Mouse (Mus musculus): ENCODE data around the gene Gpa33. TPM values are rescaled to one million over a fixed set of nuclear protein-coding genes. Genes with fewer than 3 reads are reported as not detected.

Gene Gpa33
- polyA plus RNA-seq, 1 experiment = 0.29 TPM

DNA sequence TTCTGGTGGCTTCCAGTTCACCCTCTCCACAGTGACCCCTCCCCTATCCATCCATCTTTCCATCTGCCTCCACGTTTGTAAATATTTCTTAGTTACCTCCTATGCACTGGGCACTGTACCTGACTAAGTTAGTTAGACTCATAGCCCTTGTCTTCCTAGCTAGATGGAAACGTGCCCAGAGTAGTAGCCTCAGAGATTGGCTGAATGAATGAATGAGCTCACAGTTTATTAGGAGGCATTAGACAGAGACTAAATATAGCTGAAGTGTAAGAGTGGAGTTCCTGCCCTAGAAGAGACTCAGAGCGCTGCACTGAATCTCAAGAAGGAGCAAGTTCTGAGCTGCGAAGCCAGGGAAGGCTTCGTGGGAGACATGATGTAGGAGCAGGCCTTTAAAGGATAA, 1.5 kb upstream of the Gpa33 start:
- TF ChIP-seq USF1 (IDR thresholded peaks at IDR 0.05; ENCODE audit: low read depth) (no peak), TCF3 (IDR thresholded peaks at IDR 0.05; ENCODE audit: insufficient read length, low read depth) (no peak), POLR2AphosphoS2 (IDR thresholded peaks at IDR 0.05; ENCODE audit: insufficient read length, low read depth) (no peak), MYOD1 (IDR thresholded peaks at IDR 0.05; ENCODE audit: control insufficient read depth in 1 of 3, insufficient read length in 2 of 3, low read depth in 2 of 3) (no peak), CEBPB (IDR thresholded peaks at IDR 0.05; ENCODE audit: insufficient read depth, poor library complexity, severe bottlenecking) (no peak), E2F4 (IDR thresholded peaks at IDR 0.05; ENCODE audit: insufficient read depth) (no peak), POLR2A (IDR thresholded peaks at IDR 0.05; ENCODE audit: insufficient read length, low read depth) (no peak), MAX (IDR thresholded peaks at IDR 0.05; ENCODE audit: low read depth) (no peak), MYOG (IDR thresholded peaks at IDR 0.05; ENCODE audit: control insufficient read depth in 1 of 3, insufficient read depth in 1 of 3, insufficient read length in 2 of 3, low read depth in 2 of 3) (no peak)
- H3K79me2 ChIP-seq (ENCODE audit: control insufficient read depth, insufficient read depth) = peaks cover 19% of the 10 kb centered on the region
- H3ac ChIP-seq (ENCODE audit: control insufficient read depth, insufficient read length) = no peak overlapping the region
- no peaks in the 10 kb centered on the region for H3K27me3 ChIP-seq (ENCODE audit: control insufficient read depth, insufficient read depth, insufficient read length)
- H3K4me3 ChIP-seq = no peak overlapping the region
- H3K4me2 ChIP-seq (ENCODE audit: low read depth) = no peak overlapping the region
- H3K36me3 ChIP-seq (ENCODE audit: control insufficient read depth, insufficient read depth) = no peaks in the 10 kb centered on the region

DNA sequence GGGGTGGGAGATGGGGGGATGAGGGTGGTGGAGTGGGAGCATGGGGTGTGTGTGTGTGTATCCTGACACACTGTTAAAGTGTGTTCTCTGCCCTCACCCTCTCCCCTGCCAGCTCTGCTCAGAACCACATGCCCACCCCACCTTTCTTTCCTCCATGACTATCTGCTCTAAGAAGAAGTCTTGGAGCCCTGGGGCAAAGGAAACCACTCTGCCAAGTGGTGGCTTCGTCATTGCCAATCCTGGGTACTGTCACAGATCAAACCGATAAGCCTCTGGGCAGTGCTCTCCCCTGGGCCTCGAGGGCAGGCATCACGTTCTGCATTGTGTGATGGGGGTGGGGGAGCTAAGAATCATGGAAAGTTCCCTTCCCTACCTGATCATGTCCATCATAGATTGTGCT, 2.3 kb downstream of the Gpa33 start:
- H3K4me2 ChIP-seq (ENCODE audit: low read depth) = no peak overlapping the region
- no peaks in the 10 kb centered on the region for H3K36me3 ChIP-seq (ENCODE audit: control insufficient read depth, insufficient read depth)
- TF ChIP-seq POLR2AphosphoS2 (IDR thresholded peaks at IDR 0.05; ENCODE audit: insufficient read length, low read depth) (no peak), MYOG (IDR thresholded peaks at IDR 0.05; ENCODE audit: control insufficient read depth in 1 of 3, insufficient read depth in 1 of 3, insufficient read length in 2 of 3, low read depth in 2 of 3) (no peak), REST (IDR thresholded peaks at IDR 0.05; ENCODE audit: insufficient read depth, insufficient read length) (no peak), E2F4 (IDR thresholded peaks at IDR 0.05; ENCODE audit: insufficient read depth) (no peak), USF1 (IDR thresholded peaks at IDR 0.05; ENCODE audit: low read depth) (no peak), TCF12 (IDR thresholded peaks at IDR 0.05; ENCODE audit: insufficient read depth, poor library complexity, severe bottlenecking) (no peak), MAX (IDR thresholded peaks at IDR 0.05; ENCODE audit: low read depth) (no peak)
- no peak overlapping the region for H3K4me3 ChIP-seq
- H3ac ChIP-seq (ENCODE audit: control insufficient read depth, insufficient read length) = no peak overlapping the region
- H3K27me3 ChIP-seq (ENCODE audit: control insufficient read depth, insufficient read depth, insufficient read length) = no peaks in the 10 kb centered on the region
- H3K79me2 ChIP-seq (ENCODE audit: control insufficient read depth, insufficient read depth) = no peaks in the 10 kb centered on the region

GRCm38 (mm10) chr1:166135091-166135740, 5.2 kb downstream of the Gpa33 start:
- Histone ChIP-seq H3K36me3 (ENCODE audit: control insufficient read depth, insufficient read depth) (no peaks in the 10 kb centered on the region), H3K4me2 (ENCODE audit: low read depth) (no peak overlapping the region), H3ac (ENCODE audit: control insufficient read depth, insufficient read length) (no peak overlapping the region), H3K27me3 (ENCODE audit: control insufficient read depth, insufficient read depth, insufficient read length) (no peaks in the 10 kb centered on the region), H3K79me2 (ENCODE audit: control insufficient read depth, insufficient read depth) (no peaks in the 10 kb centered on the region), H3K4me3 (no peak overlapping the region)
- TF ChIP-seq POLR2AphosphoS2 (IDR thresholded peaks at IDR 0.05; ENCODE audit: insufficient read length, low read depth) (no peak), TCF3 (IDR thresholded peaks at IDR 0.05; ENCODE audit: insufficient read length, low read depth) (no peak), POLR2A (IDR thresholded peaks at IDR 0.05; ENCODE audit: insufficient read length, low read depth) (no peak), CEBPB (IDR thresholded peaks at IDR 0.05; ENCODE audit: insufficient read depth, poor library complexity, severe bottlenecking) (no peak)

DNA sequence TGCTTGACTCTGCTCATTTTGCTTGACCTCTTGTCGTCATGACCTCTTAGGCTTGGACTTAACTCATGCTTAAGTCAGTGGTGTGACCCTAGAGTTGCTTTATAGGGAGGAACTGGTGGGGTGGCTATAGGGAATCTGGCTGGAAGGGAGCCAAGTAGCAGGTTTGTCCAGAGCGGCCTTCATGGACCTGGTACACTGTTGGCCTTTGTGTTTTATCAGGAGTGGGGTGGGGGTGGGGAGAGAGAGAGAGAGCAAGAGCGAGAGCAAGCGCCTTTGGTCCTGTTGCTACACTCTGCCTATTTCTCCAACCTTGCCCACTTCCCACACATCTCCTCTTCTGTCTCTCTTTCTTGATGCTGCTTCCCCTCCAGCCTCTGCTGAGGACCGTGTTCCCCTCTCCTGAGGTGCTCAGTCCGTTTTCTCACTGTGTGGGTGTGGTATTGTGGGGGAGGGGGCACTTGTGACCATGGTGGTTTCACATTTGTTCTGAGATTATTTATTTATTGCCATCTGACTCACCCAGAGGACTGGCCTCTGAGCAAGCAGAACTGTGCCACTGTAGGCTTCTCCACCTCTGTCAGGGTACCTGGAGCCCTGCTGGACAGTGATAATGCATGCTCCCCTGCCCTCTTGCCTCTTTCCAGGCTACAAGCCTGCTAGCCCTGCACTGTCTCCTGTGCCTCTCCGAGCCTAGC, 7.4 kb downstream of the Gpa33 start:
- TF ChIP-seq MYOG (IDR thresholded peaks at IDR 0.05; ENCODE audit: control insufficient read depth in 1 of 3, insufficient read depth in 1 of 3, insufficient read length in 2 of 3, low read depth in 2 of 3) (peak in 1 of 3 experiments; percentile 46), MAX (IDR thresholded peaks at IDR 0.05; ENCODE audit: low read depth) (no peak)
- no peaks in the 10 kb centered on the region for H3K27me3 ChIP-seq (ENCODE audit: control insufficient read depth, insufficient read depth, insufficient read length)
- H3ac ChIP-seq (ENCODE audit: control insufficient read depth, insufficient read length) = no peak overlapping the region
- H3K79me2 ChIP-seq (ENCODE audit: control insufficient read depth, insufficient read depth) = no peaks in the 10 kb centered on the region
- H3K4me2 ChIP-seq (ENCODE audit: low read depth) = peak overlapping the region; percentile 99
- peak overlapping the region; percentile 18 for H3K4me3 ChIP-seq
- no peaks in the 10 kb centered on the region for H3K36me3 ChIP-seq (ENCODE audit: control insufficient read depth, insufficient read depth)

DNA sequence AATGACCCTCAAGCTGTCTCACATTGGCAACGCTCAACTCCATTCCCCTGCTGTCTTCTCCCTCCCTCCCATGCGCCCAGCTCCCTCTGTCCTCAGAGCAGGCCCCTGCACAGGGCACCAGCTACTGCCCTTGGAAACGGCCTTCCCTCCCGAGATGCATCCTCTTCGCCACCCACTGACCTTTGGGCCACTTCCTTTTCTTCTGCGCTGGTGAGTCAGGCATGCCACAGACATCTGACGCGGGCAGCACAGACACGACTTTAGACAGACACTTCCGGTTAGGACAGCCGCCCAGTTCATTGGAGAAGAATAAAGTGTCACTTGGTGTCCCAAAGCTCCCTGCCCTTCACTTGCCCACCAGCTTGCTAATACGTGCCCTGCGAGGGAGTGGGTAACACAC, 8.1 kb downstream of the Gpa33 start:
- peak overlapping the region; percentile 99 for H3K4me2 ChIP-seq (ENCODE audit: low read depth)
- no peak for TF ChIP-seq SRF (IDR thresholded peaks at IDR 0.05; ENCODE audit: control insufficient read depth, insufficient read length, low read depth)
- TF ChIP-seq E2F4 (IDR thresholded peaks at IDR 0.05; ENCODE audit: insufficient read depth) = no peak
- no peak for TF ChIP-seq CEBPB (IDR thresholded peaks at IDR 0.05; ENCODE audit: insufficient read depth, poor library complexity, severe bottlenecking)
- no peak for TF ChIP-seq MAX (IDR thresholded peaks at IDR 0.05; ENCODE audit: low read depth)
- TF ChIP-seq MYOD1 (IDR thresholded peaks at IDR 0.05; ENCODE audit: control insufficient read depth in 1 of 3, insufficient read length in 2 of 3, low read depth in 2 of 3) = peak in 1 of 3 experiments; percentile 58
- TF ChIP-seq TCF12 (IDR thresholded peaks at IDR 0.05; ENCODE audit: insufficient read depth, poor library complexity, severe bottlenecking) = no peak
- no peak for TF ChIP-seq USF1 (IDR thresholded peaks at IDR 0.05; ENCODE audit: low read depth)
- no peak for TF ChIP-seq TCF3 (IDR thresholded peaks at IDR 0.05; ENCODE audit: insufficient read length, low read depth)
- peak in 1 of 3 experiments; percentile 54 for TF ChIP-seq MYOG (IDR thresholded peaks at IDR 0.05; ENCODE audit: control insufficient read depth in 1 of 3, insufficient read depth in 1 of 3, insufficient read length in 2 of 3, low read depth in 2 of 3)
- TF ChIP-seq REST (IDR thresholded peaks at IDR 0.05; ENCODE audit: insufficient read depth, insufficient read length) = no peak
- peak; percentile 16 for TF ChIP-seq POLR2AphosphoS2 (IDR thresholded peaks at IDR 0.05; ENCODE audit: insufficient read length, low read depth)
- TF ChIP-seq POLR2A (IDR thresholded peaks at IDR 0.05; ENCODE audit: insufficient read length, low read depth) = peak; percentile 66
- no peaks in the 10 kb centered on the region for H3K79me2 ChIP-seq (ENCODE audit: control insufficient read depth, insufficient read depth)
- H3K36me3 ChIP-seq (ENCODE audit: control insufficient read depth, insufficient read depth) = no peaks in the 10 kb centered on the region
- no peaks in the 10 kb centered on the region for H3K27me3 ChIP-seq (ENCODE audit: control insufficient read depth, insufficient read depth, insufficient read length)
- H3K4me3 ChIP-seq = peak overlapping the region; percentile 18
- H3ac ChIP-seq (ENCODE audit: control insufficient read depth, insufficient read length) = no peak overlapping the region

Measured in myocyte (in vitro differentiated cells).